Mouse (Mus musculus) layer of hippocampus, adult 9-10 months (tissue): ENCODE measurements around the gene 1700022I11Rik.

Source experiments
- DNase-seq: peaks from one replicate; pipeline ENCODE4 v3.0.0; 2022; ENCODE audit warnings: low spot score

Gene 1700022I11Rik

DNA sequence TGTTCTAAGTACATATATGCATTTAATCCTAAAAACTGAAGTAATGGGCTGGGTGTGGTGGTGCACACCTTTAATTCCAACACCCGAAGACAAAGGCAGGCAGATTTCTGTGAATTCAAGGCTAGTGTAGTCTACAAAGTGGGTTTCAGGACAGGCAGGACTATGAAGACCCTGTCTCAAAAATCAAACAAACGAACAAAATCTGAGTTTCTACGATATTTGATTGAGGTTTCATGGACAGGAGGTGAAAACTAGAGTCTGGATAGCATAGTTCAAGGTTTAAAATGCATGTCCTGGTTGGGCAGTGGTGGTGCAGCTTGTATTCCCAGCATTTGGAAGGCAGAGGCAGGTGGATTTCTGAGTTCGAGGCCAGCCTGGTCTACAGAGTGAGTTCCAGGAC is at the start of gene 1700022I11Rik:
1700022I11Rik (plus strand) TSS at position 301 of the 400 bp plus-strand sequence.
- DNase-seq, result no peak

- DNase-seq, result no peak
Observed at GRCm38 (mm10) chr4:42920726-42921125, 48.7 kb upstream of the 1700022I11Rik start.

DNA sequence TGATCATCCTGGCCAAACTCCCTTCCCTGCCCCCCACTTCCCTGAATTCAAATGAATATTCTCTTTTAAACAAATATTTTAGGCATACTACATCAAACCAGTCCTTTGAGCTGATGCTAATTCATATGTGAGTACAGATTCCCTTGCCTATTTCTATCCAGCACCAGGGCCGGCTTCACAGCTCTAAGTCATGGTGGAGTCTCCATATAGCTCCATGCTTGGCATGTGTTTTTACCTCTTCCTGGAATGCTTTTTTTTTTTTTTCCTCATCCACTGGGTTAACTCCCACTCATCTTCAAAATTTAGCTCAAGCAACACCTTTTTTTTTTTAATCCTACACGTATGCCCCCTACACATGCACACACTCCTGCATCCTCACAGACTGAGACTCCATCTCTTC is 47.9 kb upstream of the 1700022I11Rik start:
- DNase-seq, result no peak

- DNase-seq, result no peak
Observed at GRCm38 (mm10) chr4:42922056-42922455, 47.3 kb upstream of the 1700022I11Rik start.

- no peak for DNase-seq
Observed at GRCm38 (mm10) chr4:42922461-42922860, 46.9 kb upstream of the 1700022I11Rik start.

DNA sequence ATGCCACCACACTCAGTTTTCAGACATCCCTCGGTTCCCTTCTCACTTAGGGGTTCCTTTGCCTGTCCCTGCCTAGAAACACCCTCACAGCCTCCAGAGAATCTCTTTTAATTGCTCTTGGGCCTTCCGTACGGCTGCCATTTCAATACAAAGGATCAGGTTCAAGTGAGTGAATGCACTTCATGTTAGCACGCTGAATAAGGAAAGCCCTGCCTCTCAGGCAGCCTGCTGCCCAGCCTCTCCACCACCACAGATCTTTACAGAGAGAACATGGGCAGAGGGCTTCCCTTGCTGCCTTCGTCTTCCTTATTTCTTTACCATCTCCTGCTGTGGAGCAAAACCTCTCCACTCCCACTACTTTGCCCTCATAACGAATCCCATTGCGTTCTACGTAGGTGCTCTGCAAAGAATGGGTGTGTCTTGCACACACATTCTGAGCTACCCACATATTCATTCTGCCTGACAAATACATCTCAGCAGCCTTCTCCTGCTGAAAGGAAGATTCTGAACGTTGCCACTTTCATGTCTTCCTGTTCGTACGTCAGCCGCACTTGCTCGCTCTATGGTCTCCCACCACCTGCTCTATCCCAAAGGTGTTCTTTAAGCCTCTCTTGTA is 45.2 kb upstream of the 1700022I11Rik start:
- no peak for DNase-seq

DNA sequence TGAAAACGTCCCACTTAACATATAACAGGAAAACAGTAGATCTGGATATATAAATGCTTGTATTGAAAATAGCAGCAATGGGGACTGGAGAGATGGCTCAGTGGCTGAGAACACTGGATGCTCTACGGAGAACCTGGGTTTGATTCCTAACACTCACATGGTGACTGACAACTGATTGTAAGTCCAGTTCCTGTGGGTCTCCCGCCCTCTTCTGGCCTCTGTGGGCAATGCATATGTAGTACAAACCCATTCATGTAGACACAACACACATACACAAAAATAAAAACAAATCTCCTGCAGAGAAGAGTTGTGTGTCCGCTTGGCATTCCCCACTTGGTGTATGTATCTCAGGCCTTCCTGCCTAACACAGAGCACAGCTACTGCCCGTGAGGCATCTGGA is 41.2 kb upstream of the 1700022I11Rik start:
- no peak for DNase-seq

- DNase-seq, result no peak
Observed at GRCm38 (mm10) chr4:42928952-42929351, 40.5 kb upstream of the 1700022I11Rik start.

DNA sequence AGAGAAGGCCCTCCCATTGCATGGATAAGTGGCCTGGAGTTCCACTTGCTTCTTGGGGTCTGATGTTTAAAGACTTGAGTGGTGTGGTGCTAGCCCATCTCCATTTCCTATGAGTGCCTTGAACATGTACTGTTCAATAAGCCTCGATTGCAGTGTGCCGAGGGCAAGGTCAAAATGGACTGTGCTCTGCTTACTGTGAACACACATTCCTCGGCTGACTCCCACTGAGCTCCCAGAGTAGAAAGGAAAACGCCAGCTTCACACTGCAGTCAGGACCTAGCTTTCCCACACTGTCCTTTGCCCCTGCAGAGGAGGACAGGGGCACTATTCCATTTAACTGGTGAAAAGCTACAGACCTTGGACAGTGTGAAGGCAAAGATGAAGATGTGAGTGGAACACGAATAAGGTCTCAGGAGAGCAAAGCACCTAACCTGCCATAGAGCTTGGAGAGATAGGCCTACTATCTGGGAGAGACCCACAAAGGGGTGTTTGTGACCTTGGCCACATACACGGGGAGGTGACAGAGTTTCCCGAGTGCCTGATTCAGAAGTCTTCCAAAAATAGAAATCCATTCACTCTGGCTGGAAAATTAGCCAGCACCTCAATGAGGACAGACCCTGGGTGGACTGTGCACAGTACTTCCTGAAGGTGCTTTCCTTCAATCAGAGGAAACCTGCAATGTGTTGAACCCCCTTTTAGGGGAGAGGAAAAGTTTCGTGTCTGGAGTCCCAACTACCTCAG is 37.0 kb upstream of the 1700022I11Rik start:
- no peak for DNase-seq

DNA sequence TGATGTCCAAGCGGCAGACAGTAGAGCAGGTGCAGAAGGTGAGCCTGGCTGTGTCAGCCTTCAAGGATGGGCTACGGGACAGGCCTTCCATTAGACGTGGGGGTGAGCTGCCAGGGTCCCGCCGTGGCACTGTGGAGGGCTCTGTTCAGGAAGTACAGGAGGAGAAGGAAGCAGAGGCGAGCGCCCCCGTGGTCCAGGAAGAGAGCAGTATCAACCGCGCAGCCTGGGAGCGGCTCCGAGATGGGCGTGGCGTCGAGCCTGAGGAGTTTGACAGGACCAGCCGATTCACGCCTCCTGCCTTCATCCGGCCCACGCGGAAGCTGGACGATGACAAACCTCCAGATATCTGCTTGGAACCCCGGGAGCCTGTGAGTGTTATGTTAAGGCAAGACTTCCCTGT is 35.8 kb upstream of the 1700022I11Rik start:
- DNase-seq, result no peak

DNA sequence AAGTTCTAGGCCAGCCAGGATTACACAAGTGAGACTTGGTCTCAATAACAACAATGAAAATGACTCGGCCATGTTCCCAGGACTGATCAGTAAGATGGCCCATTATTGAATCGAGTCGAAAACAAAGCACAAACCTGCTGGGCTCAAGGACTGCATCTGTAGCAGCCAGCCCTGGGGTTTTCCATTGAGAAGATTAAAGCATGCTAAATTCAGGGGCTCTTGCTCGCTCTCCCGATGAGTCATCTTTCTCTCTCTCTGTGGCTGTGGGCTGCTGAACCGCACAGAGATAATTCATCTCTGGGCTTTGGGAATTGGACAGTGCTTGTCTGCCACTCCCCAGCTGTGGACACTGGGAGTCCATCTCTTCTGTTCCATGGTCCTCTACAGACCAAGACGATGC is 28.0 kb upstream of the 1700022I11Rik start:
- no peak for DNase-seq

- no peak for DNase-seq
Observed at GRCm38 (mm10) chr4:42943341-42943740, 26.1 kb upstream of the 1700022I11Rik start.

- no peak for DNase-seq
Observed at GRCm38 (mm10) chr4:42944185-42944584, 25.2 kb upstream of the 1700022I11Rik start.

DNA sequence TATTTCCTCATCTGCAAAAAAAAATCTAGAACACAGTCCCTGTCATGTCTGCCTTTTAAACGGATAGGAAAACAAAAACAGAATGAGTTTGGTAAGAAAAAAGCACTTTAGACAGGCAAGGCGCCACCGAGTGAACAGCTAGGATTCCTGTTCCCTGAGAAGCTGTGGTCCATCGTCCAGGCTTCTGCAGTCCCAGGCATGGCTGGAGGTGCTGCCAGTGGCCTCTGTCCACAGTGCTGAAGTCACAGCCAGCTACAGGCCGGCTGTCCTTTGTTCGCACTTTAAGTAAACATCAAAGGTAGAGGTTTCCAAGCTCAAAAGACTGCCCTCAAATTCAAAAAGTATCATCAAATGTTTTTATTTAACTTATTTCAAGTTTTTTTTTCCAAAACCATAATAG is 24.4 kb upstream of the 1700022I11Rik start:
- no peak for DNase-seq

DNA sequence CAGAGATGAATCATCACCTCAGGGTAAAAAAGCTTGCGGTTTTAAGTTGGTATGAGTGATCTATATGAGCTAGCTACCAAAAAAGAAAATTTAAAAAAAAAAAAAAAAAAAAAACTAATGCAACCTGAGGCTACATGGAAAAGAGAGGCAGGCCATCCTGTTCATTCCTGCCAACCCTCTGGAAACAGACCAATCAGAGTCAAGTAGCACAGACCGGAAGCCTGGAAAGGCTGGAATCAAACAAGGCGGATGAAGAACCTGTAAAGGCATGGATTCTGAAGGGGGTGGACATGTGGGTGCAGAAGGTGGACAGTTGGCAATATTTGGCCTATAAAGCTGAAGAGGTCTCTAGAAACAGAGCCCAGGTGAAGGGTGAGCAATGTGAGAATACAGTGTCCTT is 24.0 kb upstream of the 1700022I11Rik start:
- DNase-seq, result no peak

GRCm38 (mm10) chr4:42945952-42946351 is 23.5 kb upstream of the 1700022I11Rik start:
- peak; percentile 83 for DNase-seq

DNA sequence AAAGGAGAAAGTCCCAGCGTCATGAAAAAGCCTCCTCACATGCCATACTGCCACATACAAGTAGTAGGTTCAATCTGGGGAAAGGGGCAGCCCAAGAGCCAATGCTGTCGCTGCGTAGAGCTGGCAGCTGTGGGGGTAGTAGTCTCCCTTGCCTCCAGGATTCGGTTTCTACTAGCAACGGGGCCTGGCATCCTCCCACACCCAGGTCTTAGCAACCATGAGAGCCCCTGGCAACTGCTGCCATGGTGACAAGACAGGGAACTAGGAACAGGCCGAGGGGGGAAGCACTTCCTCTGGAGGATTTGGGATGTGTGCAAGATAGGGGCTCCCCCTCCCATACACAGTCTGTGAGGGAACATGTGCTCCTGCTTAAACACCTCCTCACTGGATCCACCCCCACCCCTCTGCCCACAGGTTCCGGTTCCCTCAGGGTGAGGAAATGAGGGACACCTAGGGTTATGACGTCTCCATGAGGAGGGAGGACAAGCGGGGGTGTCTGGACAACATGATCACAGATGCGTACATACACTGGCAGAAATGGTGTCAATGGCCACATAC is 22.6 kb upstream of the 1700022I11Rik start:
- DNase-seq, result peak; percentile 90

DNA sequence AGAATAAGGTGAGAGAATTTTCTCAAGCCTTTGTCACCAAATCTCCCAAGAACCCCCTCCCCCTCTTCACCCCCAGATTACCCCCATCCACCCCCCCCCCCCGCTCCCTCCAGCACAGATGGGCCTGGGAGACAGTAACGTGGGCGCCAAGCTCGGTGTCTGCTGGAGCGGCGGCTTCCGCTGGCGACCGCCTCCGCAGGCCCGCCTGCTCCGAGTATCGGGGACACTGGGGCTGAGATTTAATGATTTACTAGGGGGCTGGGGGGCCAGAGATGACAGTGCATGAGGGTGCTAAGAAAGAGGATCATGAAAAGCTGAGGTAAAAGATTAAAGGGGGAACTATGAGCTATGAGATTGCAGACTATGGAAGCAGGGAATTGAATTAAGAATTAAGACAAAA is 20.9 kb upstream of the 1700022I11Rik start:
- DNase-seq, result no peak

GRCm38 (mm10) chr4:42949051-42949675 is 20.2 kb upstream of the 1700022I11Rik start:
- DNase-seq, result no peak

DNA sequence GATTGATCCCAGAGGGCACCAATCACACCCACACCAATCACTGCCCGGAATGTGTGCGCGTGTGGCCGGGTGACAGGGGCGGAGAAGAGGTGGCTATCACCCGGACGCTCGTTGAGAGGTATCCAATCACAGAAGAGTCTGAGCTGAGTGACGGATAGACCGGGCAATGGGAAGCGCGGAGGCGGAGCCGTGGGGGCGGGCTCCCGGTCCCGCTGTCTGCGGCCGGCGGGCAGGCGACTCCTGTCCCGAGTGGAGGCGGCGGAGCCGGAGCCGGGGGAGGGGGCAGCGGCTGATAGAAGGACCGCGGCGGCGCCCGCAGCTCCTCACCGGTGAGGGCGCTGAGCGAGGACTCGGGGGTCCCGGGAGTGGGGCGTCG is 19.7 kb upstream of the 1700022I11Rik start, which contains the start of gene Dnajb5:
Dnajb5 (plus strand) TSS at position 139 of the 376 bp plus-strand sequence.
- DNase-seq, result peak; percentile 99

GRCm38 (mm10) chr4:42950065-42950558 is 19.3 kb upstream of the 1700022I11Rik start:
- DNase-seq, result no peak
